Mouse (Mus musculus) midbrain, embryonic 16.5 days (tissue): ENCODE data around the gene Cct8. TPM values are rescaled to one million over a fixed set of nuclear protein-coding genes. Genes with fewer than 3 reads are reported as not detected.

Experiments
- ATAC-seq: fragments of 200-750 bp; cut with Nextera tagmentation; 2 replicates; pipeline ENCODE4 v1.8.0; 2017; ENCODE audit warnings: moderate TSS enrichment
- H3K27ac ChIP-seq: fragments of 300-500 bp; sonication (generic); 2 replicates; pipeline ENCODE4 v1.5.1; 2014; ENCODE audit warnings: mild to moderate bottlenecking, low read length, mixed read lengths
- H3K27me3 ChIP-seq: fragments of 300-500 bp; sonication (generic); 2 replicates; pipeline ENCODE4 v1.6.1; 2014; ENCODE audit warnings: low read depth, low read length, mixed read lengths; ENCODE audit not compliant: control insufficient read depth, insufficient read depth
- H3K36me3 ChIP-seq: fragments of 300-500 bp; sonication (generic); 2 replicates; pipeline ENCODE4 v1.6.1; 2014; ENCODE audit warnings: mild to moderate bottlenecking, low read length, moderate library complexity, mixed read lengths; ENCODE audit not compliant: control insufficient read depth, insufficient read depth
- H3K4me1 ChIP-seq: fragments of 300-500 bp; sonication (generic); 2 replicates; pipeline ENCODE4 v1.6.1; 2014; ENCODE audit warnings: mild to moderate bottlenecking, low read length, mixed read lengths; ENCODE audit not compliant: control insufficient read depth, insufficient read depth
- H3K4me2 ChIP-seq: fragments of 300-500 bp; sonication (generic); 2 replicates; pipeline ENCODE4 v1.6.1; 2014; ENCODE audit warnings: mild to moderate bottlenecking, low read length, mixed read lengths
- H3K4me3 ChIP-seq: fragments of 300-500 bp; sonication (generic); 2 replicates; pipeline ENCODE4 v1.5.1; 2014; ENCODE audit warnings: low read depth, mild to moderate bottlenecking, low read length, moderate library complexity, mixed read lengths
- H3K9ac ChIP-seq: fragments of 300-500 bp; sonication (generic); 2 replicates; pipeline ENCODE4 v1.6.1; 2014; ENCODE audit warnings: low read depth, low read length, mixed read lengths
- H3K9me3 ChIP-seq: fragments of 300-500 bp; sonication (generic); replicated peaks from 2 replicates; pipeline ENCODE4 v1.6.1; 2014; ENCODE audit warnings: mild to moderate bottlenecking, low read length, mixed read lengths; ENCODE audit not compliant: control insufficient read depth, poor library complexity, severe bottlenecking
- WGBS: fragments of 180-500 bp; shearing (Covaris S2); extraction: QIAGEN DNeasy Blood & Tissue Kit; methylation state at CpG from one replicate; pipeline ENCODE4 v1.1.7; 2014; 5-methylcytosine and 5-hydroxymethylcytosine counted together
- polyA plus RNA-seq: library from polyadenylated mRNA; unstranded; fragments of >200 nt; fragmentation: Nextera tagmentation; extraction: Ambion mirVana; gene quantifications from 2 replicates; pipeline ENCODE4 v1.2.1, GENCODE M21; 2015

Cct8 gene
- polyA plus RNA-seq, 1 experiment from 2014 or later = 401 TPM

GRCm38 (mm10) chr16:87455180-87455611, 40.5 kb downstream of the Cct8 start:
- H3K9me3 ChIP-seq = no peaks in the 10 kb centered on the region
- peaks cover 18% of the 10 kb centered on the region for H3K4me1 ChIP-seq
- H3K4me2 ChIP-seq = peak overlapping the region; percentile 88
- 1% methylated on average over 34 of the region's 38 CpGs for WGBS
- ATAC-seq = peak; percentile 83
- H3K27ac ChIP-seq = peak overlapping the region; percentile 76
- H3K27me3 ChIP-seq = no peaks in the 10 kb centered on the region
- H3K9ac ChIP-seq = peak overlapping the region; percentile 93
- peaks cover 4% of the 10 kb centered on the region; the same call in 1 of the 2 replicates for H3K36me3 ChIP-seq
- peak overlapping the region; percentile 93 for H3K4me3 ChIP-seq

- peak; percentile 98 for ATAC-seq
- H3K36me3 ChIP-seq = peaks cover 4% of the 10 kb centered on the region; the same call in 1 of the 2 replicates
These were observed 41.1 kb downstream of the Cct8 start, which contains the start of gene Usp16 for GRCm38 (mm10) chr16:87454419-87455179. Gene Usp16 (plus strand): TSS chr16:87454703.

GRCm38 (mm10) chr16:87453226-87453625, 42.4 kb downstream of the Cct8 start:
- peaks cover 18% of the 10 kb centered on the region for H3K4me1 ChIP-seq
- H3K27me3 ChIP-seq = no peaks in the 10 kb centered on the region
- 76% methylated on average over 2 of the region's 2 CpGs for WGBS
- no peak overlapping the region for H3K9ac ChIP-seq
- H3K4me2 ChIP-seq = no peak overlapping the region
- no peak overlapping the region for H3K4me3 ChIP-seq
- H3K9me3 ChIP-seq = no peaks in the 10 kb centered on the region
- no peak for ATAC-seq
- H3K36me3 ChIP-seq = no peaks in the 10 kb centered on the region
- no peak overlapping the region for H3K27ac ChIP-seq

More at GRCm38 (mm10) chr16:87454419-87455179, 41.1 kb downstream of the Cct8 start, which contains the start of gene Usp16:
- no peaks in the 10 kb centered on the region for H3K27me3 ChIP-seq
- no peaks in the 10 kb centered on the region for H3K9me3 ChIP-seq
- peaks cover 18% of the 10 kb centered on the region for H3K4me1 ChIP-seq
- peak within 1 kb of the TSS; percentile 93 for H3K9ac ChIP-seq
- WGBS = 10% methylated on average over 40 of the region's 45 CpGs
- H3K4me2 ChIP-seq = peak within 1 kb of the TSS; percentile 88
- H3K4me3 ChIP-seq = peak within 1 kb of the TSS; percentile 93
- peak within 1 kb of the TSS; percentile 76 for H3K27ac ChIP-seq

GRCm38 (mm10) chr16:87445528-87445927, 50.1 kb downstream of the Cct8 start:
- Histone ChIP-seq H3K4me3 (no peak overlapping the region), H3K4me2 (no peak overlapping the region), H3K9ac (no peak overlapping the region), H3K4me1 (peaks cover 10% of the 10 kb centered on the region), H3K9me3 (no peaks in the 10 kb centered on the region), H3K27me3 (no peaks in the 10 kb centered on the region), H3K36me3 (no peaks in the 10 kb centered on the region), H3K27ac (no peak overlapping the region)
- no peak for ATAC-seq
- 95% methylated on average over 3 of the region's 3 CpGs for WGBS

DNA sequence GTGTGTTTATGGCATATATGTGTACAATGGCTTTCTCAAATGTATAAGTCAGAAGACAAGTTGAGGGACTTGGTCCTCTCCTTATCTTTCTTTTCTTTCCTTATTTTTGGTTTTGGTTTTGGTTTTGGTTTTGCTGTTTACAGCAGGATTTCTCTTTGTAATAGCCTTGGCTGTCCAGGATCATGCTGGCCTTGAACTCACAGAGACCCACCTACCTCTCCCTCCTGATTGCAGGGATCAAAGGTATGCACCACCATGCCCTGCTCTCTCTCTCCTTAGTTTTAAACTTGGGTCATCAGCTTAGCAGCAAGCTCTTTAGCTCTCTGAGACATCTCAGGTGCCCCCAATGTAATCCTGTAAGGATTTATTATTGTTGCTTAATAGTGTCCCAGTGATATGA, 50.6 kb downstream of the Cct8 start:
- Histone ChIP-seq H3K4me1 (peaks cover 10% of the 10 kb centered on the region), H3K27me3 (no peaks in the 10 kb centered on the region), H3K27ac (no peak overlapping the region), H3K9me3 (no peaks in the 10 kb centered on the region), H3K9ac (no peak overlapping the region), H3K4me3 (no peak overlapping the region), H3K36me3 (no peaks in the 10 kb centered on the region), H3K4me2 (no peak overlapping the region)
- no peak for ATAC-seq

GRCm38 (mm10) chr16:87444071-87444470, 51.6 kb downstream of the Cct8 start:
- Histone ChIP-seq H3K9ac (no peak overlapping the region), H3K27me3 (no peaks in the 10 kb centered on the region), H3K4me3 (no peak overlapping the region), H3K9me3 (no peaks in the 10 kb centered on the region), H3K27ac (no peak overlapping the region), H3K36me3 (no peaks in the 10 kb centered on the region), H3K4me1 (peaks cover 15% of the 10 kb centered on the region), H3K4me2 (no peak overlapping the region)
- ATAC-seq = no peak
- WGBS = 59% methylated on average over 1 of the region's 1 CpGs

- H3K9me3 ChIP-seq = no peaks in the 10 kb centered on the region
- H3K36me3 ChIP-seq = no peaks in the 10 kb centered on the region
- H3K27me3 ChIP-seq = no peaks in the 10 kb centered on the region
- no peak for ATAC-seq
- no peak overlapping the region for H3K4me2 ChIP-seq
- H3K27ac ChIP-seq = no peak overlapping the region
- H3K4me1 ChIP-seq = peaks cover 15% of the 10 kb centered on the region
- no peak overlapping the region for H3K4me3 ChIP-seq
- no peak overlapping the region for H3K9ac ChIP-seq
These were observed 52.4 kb downstream of the Cct8 start for GRCm38 (mm10) chr16:87443245-87443644.

DNA sequence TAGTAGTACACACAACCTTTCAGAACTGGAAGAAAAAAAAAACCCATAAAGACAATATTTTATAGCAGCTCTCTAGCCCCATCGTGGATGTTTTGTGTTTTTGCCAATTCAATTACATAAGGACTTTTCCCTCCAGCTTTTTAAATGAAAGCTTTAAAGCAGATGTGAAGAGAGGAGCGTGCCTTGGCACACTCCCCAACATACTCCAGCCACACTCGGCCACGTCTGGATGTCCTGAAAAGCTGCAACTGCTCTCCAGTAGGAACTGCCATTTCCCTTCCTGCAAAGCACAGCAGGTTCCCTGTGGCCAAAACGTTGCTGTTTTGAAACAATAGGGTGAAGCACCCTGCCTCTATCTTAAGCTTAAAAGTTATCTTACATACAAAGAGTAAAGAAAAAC, 53.4 kb downstream of the Cct8 start:
- no peak overlapping the region for H3K9ac ChIP-seq
- 63% methylated on average over 5 of the region's 5 CpGs for WGBS
- no peaks in the 10 kb centered on the region for H3K36me3 ChIP-seq
- no peaks in the 10 kb centered on the region for H3K9me3 ChIP-seq
- no peak overlapping the region for H3K4me2 ChIP-seq
- H3K4me3 ChIP-seq = no peak overlapping the region
- ATAC-seq = no peak
- no peaks in the 10 kb centered on the region for H3K27me3 ChIP-seq
- H3K27ac ChIP-seq = no peak overlapping the region
- H3K4me1 ChIP-seq = peaks cover 15% of the 10 kb centered on the region

DNA sequence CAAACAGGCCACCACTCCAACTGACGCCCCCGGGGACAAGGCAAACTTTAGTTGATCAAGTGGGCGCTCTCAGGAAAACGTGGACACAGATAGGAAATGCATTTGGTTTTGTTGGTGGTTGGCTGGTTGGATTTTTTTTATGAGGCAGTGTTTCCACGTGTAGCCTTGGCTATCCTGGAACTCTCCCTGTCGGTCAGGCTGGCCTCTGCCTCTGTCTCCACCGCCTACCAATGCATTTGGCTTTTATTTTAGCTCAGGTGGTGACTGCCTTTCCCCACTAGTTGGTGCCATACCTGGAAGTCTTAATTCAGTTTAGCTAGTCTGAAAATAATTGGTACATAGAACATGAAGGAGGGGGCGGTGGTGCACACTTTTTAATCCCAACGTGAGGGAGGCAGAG, 54.6 kb downstream of the Cct8 start:
- H3K9ac ChIP-seq = peak overlapping the region; percentile 95; the same call in 1 of the 2 replicates
- peaks cover 15% of the 10 kb centered on the region for H3K4me1 ChIP-seq
- H3K4me3 ChIP-seq = peak overlapping the region; percentile 84
- 25% methylated on average over 9 of the region's 9 CpGs for WGBS
- ATAC-seq = no peak
- H3K27ac ChIP-seq = no peak overlapping the region
- no peaks in the 10 kb centered on the region for H3K36me3 ChIP-seq
- no peaks in the 10 kb centered on the region for H3K9me3 ChIP-seq
- no peaks in the 10 kb centered on the region for H3K27me3 ChIP-seq
- H3K4me2 ChIP-seq = peak overlapping the region; percentile 83
